Mouse (Mus musculus): ENCODE data around the gene Aak1.
"Not testable (repeated sequence)": the region's sequence is repeated elsewhere in the genome, so short reads cannot be mapped to it uniquely, and the experiment has no call there.

Aak1 gene

GRCm38 (mm10) chr6:87001995-87002394, 152.7 kb downstream of the Aak1 start:
- in situ Hi-C loops (cut with MboI; ENCODE audit: unreplicated experiment in 2 of 2) = loop anchor here in 1 of 2 experiments (5.0 to 10.0 kb wide), 2 partner anchors 75 to 257 kb away; no protein-coding TSS in a partner anchor

DNA sequence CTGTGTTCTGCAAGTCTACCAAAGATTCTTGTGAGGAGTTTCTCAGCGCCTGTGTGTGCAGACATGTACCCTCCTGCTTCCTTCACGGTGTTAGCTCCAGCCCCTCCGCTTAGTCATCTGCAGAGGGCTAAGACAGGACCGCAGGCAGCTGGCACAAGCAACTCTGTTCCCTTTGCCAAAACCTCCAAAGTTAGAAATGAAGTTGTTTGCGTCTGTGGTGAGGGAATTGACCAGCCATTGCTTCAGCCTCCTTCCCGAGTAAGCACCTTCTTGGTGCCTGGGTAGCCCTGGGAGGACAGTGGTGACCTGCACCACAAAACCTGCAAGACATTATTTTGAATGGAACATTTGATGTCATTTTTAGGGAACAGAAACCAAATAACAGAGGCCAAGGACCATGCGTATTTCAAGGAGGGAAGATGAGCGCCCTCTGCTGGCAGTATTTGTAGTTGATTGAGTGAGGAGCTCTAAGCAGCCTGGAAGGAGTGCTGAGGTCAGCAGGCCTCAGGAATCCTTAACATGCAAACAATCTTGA, 153.3 kb downstream of the Aak1 start:
- in situ Hi-C loops (cut with MboI; ENCODE audit: unreplicated experiment in 2 of 2) = loop anchor here in 1 of 2 experiments (5.0 to 10.0 kb wide), 2 partner anchors 75 to 258 kb away; no protein-coding TSS in a partner anchor

GRCm38 (mm10) chr6:87004099-87004498, 154.8 kb downstream of the Aak1 start:
- in situ Hi-C loops (cut with MboI; ENCODE audit: unreplicated experiment in 2 of 2) = loop anchor here in 1 of 2 experiments (5.0 to 10.0 kb wide), 2 partner anchors 77 to 259 kb away; no protein-coding TSS in a partner anchor

DNA sequence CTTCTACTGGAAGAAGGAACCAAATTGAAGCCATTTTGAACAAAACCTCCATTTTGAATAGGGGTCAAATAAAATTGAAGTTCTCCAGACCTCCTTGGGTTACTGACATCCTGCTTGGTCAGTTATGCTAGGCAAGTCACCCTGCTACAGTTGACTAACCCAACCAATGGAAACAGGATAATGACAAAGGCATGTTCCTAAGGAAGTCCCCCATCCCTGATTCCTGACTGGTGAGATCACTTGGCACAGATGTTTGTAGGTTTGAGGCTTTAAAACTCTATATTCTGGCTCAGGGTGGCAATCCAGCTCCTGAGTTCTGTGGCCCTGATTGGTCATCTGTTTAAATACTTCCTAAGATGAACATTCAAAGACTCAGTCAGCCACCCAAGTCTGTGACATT, 156.3 kb downstream of the Aak1 start:
- in situ Hi-C loops (cut with MboI; ENCODE audit: unreplicated experiment in 2 of 2) = loop anchor here (5.0 to 10.0 kb wide), 2 partner anchors 193 to 261 kb away; no protein-coding TSS in a partner anchor

GRCm38 (mm10) chr6:87008887-87009286, 159.6 kb downstream of the Aak1 start, which contains the start of gene Nfu1:
TSS of gene Nfu1 (plus strand) at chr6:87009236.
- in situ Hi-C loops (cut with MboI; ENCODE audit: unreplicated experiment in 2 of 2) = loop anchor here (5.0 to 10.0 kb wide), 2 partner anchors 197 to 264 kb away; no protein-coding TSS in a partner anchor

DNA sequence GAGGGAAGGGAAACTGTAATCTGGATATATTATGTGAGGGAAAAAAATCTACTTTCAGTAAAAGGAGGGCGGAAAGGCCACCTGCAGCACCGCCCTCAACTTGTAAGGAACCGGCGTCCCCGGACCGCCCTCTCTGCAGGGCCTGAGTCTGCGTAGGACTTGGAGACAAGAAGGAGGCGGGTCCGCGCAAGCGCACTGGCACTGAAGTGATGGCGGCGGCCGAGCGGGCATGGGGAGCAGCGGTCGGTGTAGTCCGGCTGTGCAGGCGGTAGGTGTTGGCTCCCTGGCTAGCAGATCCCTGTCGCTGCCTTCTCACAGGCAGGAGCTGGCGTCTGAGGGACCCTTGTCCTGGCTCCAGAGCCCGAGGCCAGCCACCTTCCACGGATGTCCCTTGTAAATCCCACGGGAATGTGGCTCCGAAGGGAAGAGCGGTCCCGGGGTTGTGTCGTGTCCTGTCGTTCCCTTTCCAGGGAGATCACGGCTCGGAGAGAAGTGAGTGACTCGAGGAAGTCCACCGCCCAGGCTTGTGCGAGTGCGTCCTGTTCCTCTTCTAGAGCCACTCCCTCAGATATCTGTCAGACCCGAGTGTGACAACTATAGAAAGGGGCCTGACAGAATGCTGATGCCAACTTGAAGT, 160.5 kb downstream of the Aak1 start:
- in situ Hi-C loops (cut with MboI; ENCODE audit: unreplicated experiment in 2 of 2) = loop anchor here (5.0 to 10.0 kb wide), 2 partner anchors 198 to 265 kb away; no protein-coding TSS in a partner anchor

- in situ Hi-C loops (cut with MboI; ENCODE audit: unreplicated experiment in 2 of 2) = no loop called here
Measured at GRCm38 (mm10) chr6:87016916-87017315, 167.6 kb downstream of the Aak1 start.

DNA sequence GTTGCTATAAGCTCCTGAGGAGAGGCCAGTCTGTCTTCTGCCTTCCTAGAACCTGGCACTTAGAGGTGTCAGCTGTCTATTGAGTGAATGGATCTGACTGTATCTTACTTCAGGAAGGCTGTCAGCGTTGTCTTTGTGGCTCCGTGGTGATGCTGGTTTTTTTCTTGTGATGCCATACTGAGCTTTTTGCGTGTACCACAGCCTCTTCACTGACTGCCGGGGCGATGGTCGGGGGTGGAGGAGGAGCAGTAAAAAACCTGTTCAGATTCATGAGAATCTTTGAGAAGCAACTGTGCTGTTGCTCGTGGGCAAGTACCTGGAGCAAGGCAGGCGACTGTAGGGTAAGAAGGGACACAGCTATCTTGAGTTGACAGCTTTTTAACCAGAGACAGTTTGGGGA, 169.6 kb downstream of the Aak1 start:
- in situ Hi-C loops (cut with MboI; ENCODE audit: unreplicated experiment in 2 of 2) = no loop called here

DNA sequence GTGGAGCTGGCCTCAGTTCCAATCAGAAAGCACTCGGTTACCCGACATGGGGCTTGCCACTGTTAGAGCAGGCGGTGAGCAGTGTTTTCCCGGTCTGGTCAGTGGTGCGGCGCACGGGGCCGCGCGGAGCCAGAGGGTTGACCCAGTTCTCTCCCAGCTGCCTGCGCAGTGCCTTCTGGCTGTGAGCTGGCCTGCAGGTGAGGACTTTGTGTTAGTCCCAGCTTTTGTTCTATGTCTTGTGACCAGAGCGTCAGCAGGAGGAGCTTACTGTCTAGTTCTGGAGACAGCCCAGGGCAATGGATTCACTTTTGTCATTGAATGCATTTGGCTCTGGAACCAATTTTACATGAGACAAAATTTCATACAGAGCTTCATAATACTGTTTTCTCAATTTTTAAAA, 172.5 kb downstream of the Aak1 start:
- in situ Hi-C loops (cut with MboI; ENCODE audit: unreplicated experiment in 2 of 2) = no loop called here

DNA sequence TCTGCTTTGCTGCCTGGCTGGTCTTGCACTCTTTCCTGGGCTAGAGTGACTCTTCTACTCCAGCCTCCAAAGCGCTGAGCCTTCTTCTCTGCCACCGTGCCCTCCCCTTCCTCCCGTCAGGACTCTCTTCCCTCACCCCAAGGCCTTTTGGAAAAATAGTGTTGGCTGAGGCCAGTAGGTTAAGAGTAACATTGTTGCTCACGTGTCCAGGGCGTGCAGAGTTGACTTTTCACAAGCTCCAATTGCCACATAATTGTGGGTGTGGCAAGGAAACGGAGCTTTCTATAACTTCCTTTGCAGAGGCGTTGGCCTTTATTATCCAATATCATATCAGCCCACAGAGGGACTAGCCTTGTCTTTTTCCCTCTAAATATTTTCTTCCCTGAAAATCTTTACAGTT, 177.7 kb downstream of the Aak1 start:
- in situ Hi-C loops (cut with MboI; ENCODE audit: unreplicated experiment in 2 of 2) = no loop called here

- in situ Hi-C loops (cut with MboI; ENCODE audit: unreplicated experiment in 2 of 2) = no loop called here
Measured at GRCm38 (mm10) chr6:87028881-87029280, 179.6 kb downstream of the Aak1 start.

- in situ Hi-C loops (cut with MboI; ENCODE audit: unreplicated experiment in 2 of 2) = not testable (repeated sequence)
Measured at GRCm38 (mm10) chr6:87031310-87031709, 182.0 kb downstream of the Aak1 start.

GRCm38 (mm10) chr6:87032401-87032800, 183.1 kb downstream of the Aak1 start:
- in situ Hi-C loops (cut with MboI; ENCODE audit: unreplicated experiment in 2 of 2) = no loop called here

GRCm38 (mm10) chr6:87034395-87034794, 185.1 kb downstream of the Aak1 start:
- in situ Hi-C loops (cut with MboI; ENCODE audit: unreplicated experiment in 2 of 2) = no loop called here

DNA sequence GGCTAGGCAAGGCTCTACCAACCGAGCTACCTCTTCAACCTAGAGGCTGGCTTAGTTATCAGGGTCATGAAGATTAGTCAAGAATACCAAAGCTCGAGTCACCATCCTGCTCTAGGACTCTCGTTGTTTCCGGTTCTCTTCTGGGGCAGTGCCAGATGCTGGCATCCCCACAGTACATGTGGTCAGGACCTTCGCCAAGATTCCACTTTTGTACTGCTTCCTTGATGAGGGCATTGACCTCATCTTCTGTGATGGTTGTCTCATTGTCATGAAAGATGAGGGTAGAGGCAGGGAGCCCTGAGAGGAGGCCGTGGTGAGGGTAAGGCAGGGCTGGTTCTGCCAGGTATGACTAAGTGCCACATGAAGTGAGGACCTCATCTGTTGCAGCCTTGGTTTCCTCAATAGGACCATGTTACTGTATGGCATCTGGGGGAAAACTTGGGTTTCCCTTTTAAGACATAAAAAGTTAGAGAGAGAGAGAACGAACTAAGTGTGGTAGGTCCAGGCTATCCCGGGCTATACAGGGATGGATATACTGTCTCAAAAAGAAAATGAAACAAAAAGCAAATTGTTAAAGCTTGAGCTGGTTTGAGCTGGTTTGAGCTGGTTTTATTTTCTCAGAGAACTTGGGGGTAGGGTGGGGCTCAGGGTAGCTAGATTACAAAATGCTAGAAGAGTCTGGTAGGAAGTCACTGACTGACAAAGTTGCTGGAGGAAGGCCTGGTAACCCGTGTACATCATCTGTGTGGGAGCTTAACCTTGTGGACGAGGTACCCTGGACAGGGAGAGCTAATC, 188.7 kb downstream of the Aak1 start:
- in situ Hi-C loops (cut with MboI; ENCODE audit: unreplicated experiment in 2 of 2) = no loop called here

GRCm38 (mm10) chr6:87039161-87039560, 189.8 kb downstream of the Aak1 start:
- in situ Hi-C loops (cut with MboI; ENCODE audit: unreplicated experiment in 2 of 2) = no loop called here

GRCm38 (mm10) chr6:87040971-87041370, 191.7 kb downstream of the Aak1 start:
- in situ Hi-C loops (cut with MboI; ENCODE audit: unreplicated experiment in 2 of 2) = no loop called here

DNA sequence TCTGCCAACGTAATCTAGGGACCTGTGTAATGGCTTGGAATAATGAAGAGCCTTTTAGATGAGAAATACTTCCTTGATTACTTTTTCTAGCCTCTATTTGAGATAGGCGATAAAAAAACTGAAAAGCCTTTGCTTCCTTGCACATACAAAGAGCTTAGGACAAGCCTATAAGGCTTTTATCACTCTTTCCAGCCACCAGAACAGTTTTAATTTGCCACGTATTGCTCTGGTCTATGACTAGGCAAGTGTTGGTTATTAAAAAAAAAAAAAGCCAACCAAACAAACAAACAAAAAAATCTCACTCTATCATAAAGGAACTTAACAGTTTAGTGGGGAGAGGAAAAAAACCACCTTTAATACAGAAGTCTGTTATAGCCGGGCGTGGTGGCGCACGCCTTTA, 192.1 kb downstream of the Aak1 start:
- in situ Hi-C loops (cut with MboI; ENCODE audit: unreplicated experiment in 2 of 2) = no loop called here

- in situ Hi-C loops (cut with MboI; ENCODE audit: unreplicated experiment in 2 of 2) = no loop called here
Measured at GRCm38 (mm10) chr6:87042004-87042336, 192.7 kb downstream of the Aak1 start.

DNA sequence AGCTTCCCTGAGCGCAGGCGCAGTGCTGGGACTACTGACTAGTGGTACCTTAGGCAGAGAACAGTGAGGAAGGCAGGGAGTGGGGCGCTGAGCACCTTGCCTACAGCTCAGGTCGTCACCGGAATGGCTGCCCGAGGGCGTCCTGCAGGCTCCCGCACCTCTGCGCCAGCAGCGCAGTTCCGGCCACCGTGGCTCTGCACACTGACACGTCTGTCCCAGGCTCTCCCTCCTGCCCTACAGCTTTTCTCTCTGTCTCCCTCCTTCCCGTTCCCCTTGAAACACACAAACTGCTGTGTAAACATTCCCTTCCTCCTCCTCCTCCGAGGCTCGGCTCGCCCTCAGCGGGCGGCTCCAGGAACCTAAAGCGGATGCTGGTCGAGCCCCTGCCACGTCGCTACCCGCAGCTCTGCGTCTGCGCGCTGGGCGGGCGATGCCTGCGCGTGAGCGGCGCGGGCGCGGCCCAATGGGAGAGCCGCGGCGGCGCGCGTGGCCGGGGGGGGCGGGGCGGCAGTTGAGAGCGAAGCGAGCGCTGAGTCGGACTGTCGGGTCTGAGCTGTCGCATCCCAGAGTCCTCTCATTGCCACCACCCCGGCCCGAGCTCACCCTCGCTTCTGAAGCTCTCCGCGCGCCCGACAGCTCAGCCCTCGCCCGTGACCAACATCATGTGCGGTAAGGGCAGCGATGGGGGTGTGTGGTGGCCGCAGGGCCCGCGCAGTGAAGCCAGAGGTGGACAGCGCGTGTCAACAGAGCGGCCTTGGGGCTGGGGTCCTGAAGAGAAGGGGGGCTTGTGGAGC, 193.2 kb downstream of the Aak1 start, which contains the start of gene Gfpt1:
TSS of gene Gfpt1 (plus strand) at position 510 of the 794 bp plus-strand sequence.
- in situ Hi-C loops (cut with MboI; ENCODE audit: unreplicated experiment in 2 of 2) = no loop called here

- in situ Hi-C loops (cut with MboI; ENCODE audit: unreplicated experiment in 2 of 2) = no loop called here
Measured at GRCm38 (mm10) chr6:87043131-87043516, 193.8 kb downstream of the Aak1 start.

Measured in v-Abl transformed pro-B cells (cell line).